Mouse (Mus musculus) retina, postnatal 1 day (tissue): ENCODE data around the gene Fasl.

ENCODE experiments used
- DNase-seq: peaks from one replicate; pipeline ENCODE4 v3.0.0-alpha.2; 2012

The Fasl gene

DNA sequence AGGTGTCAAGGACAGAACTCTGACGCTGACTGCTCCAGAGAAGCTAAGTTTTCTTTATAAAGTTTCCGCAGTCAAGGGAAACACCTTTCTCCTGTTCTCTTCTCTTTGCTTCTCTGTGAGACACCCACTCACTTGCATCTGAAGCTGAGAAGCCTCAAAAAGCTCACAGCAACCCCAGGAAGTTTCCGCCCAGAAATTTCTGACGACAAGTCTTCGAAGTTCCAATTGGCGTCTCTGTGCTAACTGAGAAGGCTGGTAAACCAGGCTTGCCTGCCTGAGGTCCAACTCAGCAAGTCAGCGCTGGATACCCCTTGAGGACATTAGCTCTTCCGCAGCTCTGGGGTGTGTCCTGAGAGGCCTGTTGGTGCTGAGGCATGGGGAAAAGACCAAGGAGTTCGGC lies at the start of gene Fasl:
TSS of gene Fasl (minus strand) at position 157 of the 400 bp plus-strand sequence.
- no peak for DNase-seq

DNA sequence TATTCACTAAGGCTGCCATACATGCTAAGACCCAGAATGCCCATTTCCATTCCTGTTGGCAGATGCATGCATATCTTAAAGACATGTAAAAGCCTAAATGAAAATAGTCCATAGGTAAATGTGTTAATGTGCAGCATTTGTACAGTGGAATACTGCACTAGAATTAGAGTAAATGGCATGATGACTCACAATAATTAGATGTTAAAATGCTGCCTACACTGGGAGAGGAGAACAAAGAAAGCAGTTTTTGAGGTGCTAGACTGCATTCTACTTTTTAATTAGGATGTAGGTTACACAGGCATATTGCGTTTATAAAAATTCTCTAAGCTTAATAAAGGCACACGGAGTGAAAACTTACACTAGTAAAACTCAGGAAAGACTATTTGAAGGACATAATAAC lies 38.4 kb upstream of the Fasl start:
- no peak for DNase-seq

GRCm38 (mm10) chr1:161809428-161809827 lies 21.1 kb upstream of the Fasl start:
- no peak for DNase-seq

GRCm38 (mm10) chr1:161808980-161809379 lies 20.7 kb upstream of the Fasl start:
- DNase-seq, result no peak

- no peak for DNase-seq
Observed at GRCm38 (mm10) chr1:161804541-161804971, 16.3 kb upstream of the Fasl start.

- no peak for DNase-seq
Observed at GRCm38 (mm10) chr1:161801321-161801720, 13.0 kb upstream of the Fasl start.

DNA sequence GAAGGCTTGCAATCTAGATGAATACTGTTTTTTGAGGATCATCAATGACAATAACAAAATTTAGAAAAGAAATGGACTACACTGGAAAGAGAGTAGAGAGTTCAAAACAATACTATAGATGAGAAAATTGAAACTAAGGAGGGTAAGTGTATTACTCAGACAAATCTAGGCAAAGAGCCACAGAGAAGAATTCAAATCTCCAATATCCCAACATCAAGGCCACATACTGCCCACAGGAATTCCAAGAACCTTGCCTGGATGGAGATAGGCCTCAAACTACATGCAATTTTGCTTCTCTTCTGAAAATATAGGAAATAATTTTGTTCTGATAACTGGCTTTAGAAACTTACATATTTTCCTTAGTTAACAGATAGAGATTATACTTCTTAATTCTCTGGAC lies 12.0 kb upstream of the Fasl start:
- no peak for DNase-seq

GRCm38 (mm10) chr1:161799791-161800190 lies 11.5 kb upstream of the Fasl start:
- DNase-seq, result no peak

GRCm38 (mm10) chr1:161798866-161799265 lies 10.6 kb upstream of the Fasl start:
- no peak for DNase-seq

DNA sequence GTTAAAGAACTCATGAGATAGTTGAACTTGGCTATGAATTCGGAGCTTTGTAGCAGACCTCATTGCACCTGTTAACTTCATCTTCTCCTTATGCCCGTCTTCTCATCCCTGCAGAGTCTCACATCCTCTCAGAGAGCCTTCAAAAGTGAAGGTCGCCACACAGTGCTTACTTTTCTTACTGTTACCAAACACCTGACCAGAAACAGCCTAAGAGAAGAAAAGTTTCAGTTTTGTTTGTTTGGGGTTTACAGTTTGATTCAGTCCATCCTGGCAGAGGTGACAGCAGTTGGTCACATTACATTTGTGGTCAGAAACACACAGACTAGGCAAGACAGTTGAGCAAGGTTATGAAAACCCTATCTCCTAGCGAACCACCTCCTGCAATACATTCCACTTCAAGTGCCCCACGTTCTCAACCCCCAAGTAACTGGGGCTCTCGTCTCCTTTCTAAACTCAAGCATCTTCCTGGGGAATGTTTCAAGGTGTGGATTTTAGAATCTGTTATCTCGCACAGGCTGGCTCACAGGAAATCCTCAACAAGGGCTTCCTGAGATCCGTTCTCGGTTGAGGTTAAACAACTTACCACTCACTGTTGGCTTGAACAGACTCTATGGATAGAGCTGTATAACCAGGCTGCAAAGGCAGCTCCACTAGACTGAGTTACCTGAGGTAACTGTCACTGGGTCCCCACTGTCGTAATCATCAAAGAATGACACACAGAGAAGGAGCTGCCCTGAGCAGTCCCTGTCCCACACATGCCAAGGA lies 6.3 kb upstream of the Fasl start:
- no peak for DNase-seq

GRCm38 (mm10) chr1:161793321-161793720 lies 5.0 kb upstream of the Fasl start:
- no peak for DNase-seq

GRCm38 (mm10) chr1:161792687-161792969 lies 4.3 kb upstream of the Fasl start:
- no peak for DNase-seq

GRCm38 (mm10) chr1:161791854-161792686 lies 3.8 kb upstream of the Fasl start:
- no peak for DNase-seq

- no peak for DNase-seq
Observed at GRCm38 (mm10) chr1:161782725-161783124, 5.6 kb downstream of the Fasl start.

DNA sequence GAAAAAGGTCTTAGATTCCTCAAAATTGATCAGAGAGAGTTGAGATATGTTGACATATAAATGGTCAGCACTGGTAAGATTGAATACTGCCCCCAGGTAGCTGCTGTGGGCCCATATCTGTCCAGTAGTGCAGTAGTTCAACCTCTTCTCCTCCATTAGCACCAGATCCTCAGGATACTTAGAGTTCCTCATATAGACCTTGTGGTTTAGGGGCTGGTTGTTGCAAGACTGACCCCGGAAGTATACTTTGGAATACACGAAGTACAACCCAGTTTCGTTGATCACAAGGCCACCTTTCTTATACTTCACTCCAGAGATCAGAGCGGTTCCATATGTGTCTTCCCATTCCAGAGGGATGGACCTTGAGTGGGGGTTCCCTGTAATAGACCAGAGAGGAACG lies 6.7 kb downstream of the Fasl start:
- no peak for DNase-seq

- DNase-seq, result no peak
Observed at GRCm38 (mm10) chr1:161779057-161779456, 9.2 kb downstream of the Fasl start.

GRCm38 (mm10) chr1:161775151-161775550 lies 13.1 kb downstream of the Fasl start:
- no peak for DNase-seq

DNA sequence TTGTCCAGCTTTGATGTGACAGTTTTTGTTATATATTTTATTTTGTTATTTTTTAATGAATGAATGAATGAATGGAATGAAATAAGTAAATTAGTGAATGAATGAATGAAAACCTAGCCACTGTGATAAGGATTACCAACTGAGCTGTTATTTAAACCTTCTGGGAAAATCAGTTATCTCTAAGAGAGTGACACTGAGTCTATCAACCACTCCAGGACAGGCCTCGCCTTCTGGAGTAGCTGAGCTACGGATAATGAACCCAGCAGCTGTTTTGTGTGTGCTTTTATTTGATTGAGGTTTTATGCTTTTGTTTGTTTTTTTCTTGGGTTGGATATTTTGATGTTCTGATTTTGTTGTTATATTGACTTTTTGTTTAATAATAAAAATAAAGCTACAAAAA lies 17.0 kb downstream of the Fasl start:
- no peak for DNase-seq

DNA sequence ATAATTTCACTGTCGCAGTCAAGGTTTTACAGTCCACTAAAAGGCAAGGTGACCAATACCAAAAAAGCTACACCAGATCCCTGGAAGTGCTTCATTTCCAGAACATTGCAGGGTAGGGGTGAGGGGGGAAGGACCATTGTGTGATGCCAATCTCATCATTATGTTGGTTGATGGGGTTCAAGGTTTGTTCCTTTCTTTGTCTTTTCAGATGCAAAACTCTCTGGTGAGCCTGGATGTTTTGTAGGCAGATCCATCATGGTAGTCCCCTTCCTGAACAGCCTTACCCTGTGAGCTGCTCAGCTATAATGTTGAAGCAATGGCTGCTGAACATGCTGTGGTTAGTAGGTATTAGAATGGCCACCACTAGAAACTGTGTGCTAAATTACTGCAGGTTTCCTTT lies 19.0 kb downstream of the Fasl start:
- no peak for DNase-seq

GRCm38 (mm10) chr1:161767101-161767524 lies 21.2 kb downstream of the Fasl start:
- DNase-seq, result no peak

DNA sequence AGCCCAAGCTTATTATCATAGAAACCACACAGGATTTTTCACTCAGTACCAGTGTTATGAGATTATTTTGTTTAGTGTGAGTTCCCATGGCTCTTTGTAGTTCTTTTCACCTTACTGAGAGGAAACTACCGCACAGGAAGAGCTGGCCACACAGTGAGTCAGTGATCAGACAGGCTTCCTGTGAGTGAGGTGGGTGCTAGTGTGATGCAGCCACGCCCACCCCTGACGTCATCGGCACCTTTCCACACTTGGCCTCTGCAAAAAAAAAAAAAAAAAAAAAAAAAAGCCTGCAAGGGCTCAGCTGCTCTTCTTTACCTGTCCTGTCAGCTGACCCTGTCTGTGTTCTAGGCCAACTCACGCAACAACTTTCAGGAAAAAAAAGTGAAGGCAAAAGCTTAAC lies 21.6 kb downstream of the Fasl start:
- DNase-seq, result no peak

DNA sequence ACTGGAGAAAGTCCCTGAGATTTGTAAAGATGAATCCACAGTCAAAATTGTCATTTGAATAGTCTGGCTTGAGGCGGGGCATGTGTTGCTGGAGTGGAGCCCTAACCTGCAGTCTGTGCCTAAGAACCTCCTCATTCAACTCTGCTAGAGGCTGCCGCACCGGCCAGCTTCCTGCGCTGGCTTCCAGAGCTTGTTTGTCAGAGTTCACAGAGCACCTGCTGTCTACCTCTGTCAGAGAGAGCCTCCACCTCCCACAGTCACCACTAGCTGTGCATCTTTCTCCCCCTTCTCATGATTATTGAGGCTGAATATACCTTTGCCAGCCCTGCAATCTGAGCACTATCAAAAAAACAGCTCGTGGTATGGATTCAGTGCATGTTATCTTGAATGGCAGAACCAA lies 22.4 kb downstream of the Fasl start:
- no peak for DNase-seq

- no peak for DNase-seq
Observed at GRCm38 (mm10) chr1:161764964-161765363, 23.3 kb downstream of the Fasl start.

DNA sequence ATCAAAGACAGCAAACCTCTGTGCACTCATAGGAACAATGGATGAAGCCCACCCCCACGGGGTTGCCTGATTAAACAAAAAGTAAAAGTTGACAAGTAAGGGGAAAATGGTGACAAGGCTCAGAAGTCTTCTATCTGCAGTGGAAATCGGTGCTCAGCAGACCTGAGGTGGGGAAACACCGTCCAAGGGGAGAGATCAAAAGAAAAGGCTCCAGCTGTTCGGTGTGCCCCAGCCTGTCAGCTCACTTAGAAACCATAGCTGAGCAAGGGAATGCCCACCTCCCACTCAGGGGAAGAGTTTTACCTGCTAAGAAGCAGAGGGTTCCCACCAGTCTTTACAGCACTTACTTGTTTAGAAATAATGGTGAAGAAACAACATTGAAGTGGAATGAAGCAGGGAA lies 26.7 kb downstream of the Fasl start:
- no peak for DNase-seq

DNA sequence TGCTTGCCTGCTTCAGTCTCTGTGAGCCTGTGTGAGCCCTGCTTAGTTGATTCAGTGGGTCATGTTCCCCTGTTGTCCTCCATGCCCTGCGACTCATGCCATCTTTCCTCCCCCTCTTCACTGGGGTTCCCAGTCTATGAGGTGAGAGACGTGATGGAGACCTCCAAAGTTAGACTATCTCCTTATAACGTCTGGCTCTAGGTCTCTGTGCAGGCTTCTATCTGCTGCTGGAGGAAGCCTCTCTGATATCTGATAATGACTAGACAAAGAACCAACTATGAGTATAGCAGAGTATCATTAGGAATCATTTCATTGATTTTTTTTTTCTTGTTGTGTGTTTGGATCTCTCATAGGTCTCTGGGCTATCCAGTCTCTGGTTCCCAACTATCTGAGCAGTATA lies 31.7 kb downstream of the Fasl start:
- no peak for DNase-seq
